Comparison of ENCODE assay signal across 29 mouse cellular contexts in the genomic region with DNA sequence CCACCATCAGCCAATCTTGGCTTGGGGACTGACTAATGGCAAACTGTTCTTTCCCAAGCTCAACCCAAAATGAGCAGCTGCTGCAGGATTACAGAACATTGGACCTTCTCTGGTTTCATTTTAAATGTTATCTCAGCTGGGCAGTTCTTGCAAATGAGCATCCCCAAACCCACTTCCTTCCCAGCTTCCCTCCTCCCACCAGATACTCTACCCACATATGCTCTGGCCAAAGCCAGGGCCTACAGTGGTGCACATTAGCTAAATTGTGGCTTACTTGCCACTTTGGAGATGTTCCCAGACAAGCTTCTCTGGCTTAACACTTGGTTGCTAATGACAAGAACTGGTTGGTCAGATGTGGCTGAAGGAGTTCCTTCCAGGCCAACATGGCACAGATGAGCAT.
A peak's percentile ranks its signal among the peaks of the same experiment; 100 is the strongest.
DNase-seq lines count a peak whose midpoint lies in the region; ATAC-seq and TF ChIP-seq lines count a peak whose summit lies in the region.
"Had no signal": no experiment of that assay in that cellular context is flagged by ENCODE, and none has a peak within 500 bp of the region (broad histone marks: within the 10 kb centered on the region; RNA-seq: fewer than 3 reads in every experiment).

No protein-coding gene starts in this region.

- H3K27ac ChIP-seq in hindbrain, postnatal 0 days: no peak overlapping the region
- H3K27ac ChIP-seq in hindbrain, embryonic 10.5 days: no peak overlapping the region
- no peak overlapping the region for H3K27ac ChIP-seq in midbrain, postnatal 0 days (ENCODE audit: low read depth, low read length)
- no peak overlapping the region for H3K27ac ChIP-seq in midbrain, embryonic 13.5 days
- H3K27ac ChIP-seq: hindbrain, embryonic 14.5 days; kidney, embryonic 15.5 days; liver, embryonic 12.5 days; midbrain, embryonic 15.5 days; stomach, embryonic 15.5 days had no signal

- H3K4me2 ChIP-seq in hindbrain, postnatal 0 days (ENCODE audit: low read depth, low read length): no peak overlapping the region
- no peak overlapping the region for H3K4me2 ChIP-seq in midbrain, postnatal 0 days (ENCODE audit: low read depth, low read length, poor library complexity, severe bottlenecking)
- H3K4me2 ChIP-seq in midbrain, embryonic 13.5 days (replicated peaks): no peak overlapping the region
- H3K4me2 ChIP-seq: heart, embryonic 11.5 days; hindbrain, embryonic 14.5 days; kidney, embryonic 15.5 days; liver, embryonic 12.5 days; midbrain, embryonic 15.5 days; stomach, embryonic 15.5 days had no signal

- no peak overlapping the region for H3K4me3 ChIP-seq in hindbrain, postnatal 0 days (ENCODE audit: low read length)
- no peak overlapping the region for H3K4me3 ChIP-seq in hindbrain, embryonic 10.5 days
- no peak overlapping the region for H3K4me3 ChIP-seq in midbrain, postnatal 0 days (ENCODE audit: low read depth, low read length)
- H3K4me3 ChIP-seq in midbrain, embryonic 13.5 days (replicated peaks): no peak overlapping the region
- H3K4me3 ChIP-seq: kidney, embryonic 15.5 days; liver, embryonic 12.5 days; midbrain, embryonic 15.5 days; stomach, embryonic 15.5 days had no signal

- H3K27me3 ChIP-seq in hindbrain, postnatal 0 days (ENCODE audit: insufficient read depth, low read length): no peaks in the 10 kb centered on the region
- H3K27me3 ChIP-seq in hindbrain, embryonic 10.5 days (ENCODE audit: insufficient read depth, poor library complexity, severe bottlenecking): no peaks in the 10 kb centered on the region
- no peaks in the 10 kb centered on the region for H3K27me3 ChIP-seq in midbrain, postnatal 0 days (ENCODE audit: insufficient read depth, low read length)
- no peaks in the 10 kb centered on the region for H3K27me3 ChIP-seq in midbrain, embryonic 13.5 days
- H3K27me3 ChIP-seq: kidney, embryonic 15.5 days; liver, embryonic 12.5 days; midbrain, embryonic 15.5 days; stomach, embryonic 15.5 days had no signal

- TF ChIP-seq CTCF in hindbrain, postnatal 0 days (IDR thresholded peaks at IDR 0.05; ENCODE audit: low read depth): no peak
- no peak for TF ChIP-seq CTCF in midbrain, postnatal 0 days (IDR thresholded peaks at IDR 0.05)

- H3K4me1 ChIP-seq in hindbrain, postnatal 0 days (ENCODE audit: insufficient read depth, low read length): no peaks in the 10 kb centered on the region
- no peaks in the 10 kb centered on the region for H3K4me1 ChIP-seq in hindbrain, embryonic 10.5 days (replicated peaks)
- H3K4me1 ChIP-seq in midbrain, postnatal 0 days (ENCODE audit: insufficient read depth, low read length): no peaks in the 10 kb centered on the region
- no peaks in the 10 kb centered on the region for H3K4me1 ChIP-seq in midbrain, embryonic 13.5 days (replicated peaks)
- H3K4me1 ChIP-seq: kidney, embryonic 15.5 days; liver, embryonic 12.5 days; midbrain, embryonic 15.5 days; stomach, embryonic 15.5 days had no signal

- H3K9ac ChIP-seq in hindbrain, postnatal 0 days (replicated peaks; ENCODE audit: low read length): no peak overlapping the region
- no peak overlapping the region for H3K9ac ChIP-seq in midbrain, postnatal 0 days (replicated peaks; ENCODE audit: low read length, poor library complexity, severe bottlenecking)
- no peak overlapping the region for H3K9ac ChIP-seq in midbrain, embryonic 13.5 days (replicated peaks)
- H3K9ac ChIP-seq: hindbrain, embryonic 14.5 days; kidney, embryonic 15.5 days; liver, embryonic 12.5 days; liver, postnatal 0 days; midbrain, embryonic 15.5 days; stomach, embryonic 15.5 days had no signal

- no peaks in the 10 kb centered on the region for H3K9me3 ChIP-seq in hindbrain, postnatal 0 days (ENCODE audit: low read length)
- no peaks in the 10 kb centered on the region for H3K9me3 ChIP-seq in hindbrain, embryonic 10.5 days
- H3K9me3 ChIP-seq in midbrain, postnatal 0 days (ENCODE audit: low read length): no peaks in the 10 kb centered on the region
- no peaks in the 10 kb centered on the region for H3K9me3 ChIP-seq in midbrain, embryonic 13.5 days
- H3K9me3 ChIP-seq: kidney, embryonic 15.5 days; liver, embryonic 12.5 days; midbrain, embryonic 15.5 days; stomach, embryonic 15.5 days had no signal

- no peak; the same call in 1 of the 2 replicates for ATAC-seq in hindbrain, postnatal 0 days
- no peak for ATAC-seq in midbrain, postnatal 0 days (ENCODE audit: low FRiP score)
- no peak for ATAC-seq in midbrain, embryonic 13.5 days
- peak; percentile 77 for ATAC-seq in granulocyte monocyte progenitor cell, adult 5-6 weeks (replicated peaks; ENCODE audit: poor library complexity, severe bottlenecking)
- ATAC-seq: activated CD4-positive, CD25-positive, alpha-beta regulatory T cell, adult 4 months; forebrain, embryonic 14.5 days; inflammation-experienced regulatory T-cells, adult 6 months; liver, embryonic 12.5 days; liver, postnatal 0 days; midbrain, embryonic 15.5 days had no signal

- DNase-seq in hindbrain, postnatal 0 days (ENCODE audit: low spot score): peak; percentile 35
- no peak for DNase-seq in hindbrain, embryonic 10.5 days (ENCODE audit: low spot score)
- DNase-seq in midbrain, postnatal 0 days (ENCODE audit: low spot score): peak; percentile 28
- no peak for DNase-seq in spleen, postnatal 10 days (ENCODE audit: low spot score in 2 of 2)
- no peak for DNase-seq in kidney, adult 8-10 months
- DNase-seq: adrenal gland, adult 2 months; adrenal gland, postnatal 36 days; B cell, adult 2 months; cerebellum, adult 8-10 months; gastrocnemius, postnatal 25 days; heart, adult 18-20 months; heart, postnatal 36 days; kidney, adult 11 months; kidney, postnatal 25 days; liver, postnatal 0 days; lung, postnatal 4 days; right cerebral cortex, adult 18-20 months; right cerebral cortex, postnatal 4 days had no signal

- no peaks in the 10 kb centered on the region for H3K36me3 ChIP-seq in hindbrain, postnatal 0 days (ENCODE audit: insufficient read depth, low read length)
- H3K36me3 ChIP-seq in hindbrain, embryonic 10.5 days: no peaks in the 10 kb centered on the region
- H3K36me3 ChIP-seq in midbrain, postnatal 0 days (ENCODE audit: insufficient read depth, low read length): no peaks in the 10 kb centered on the region
- no peaks in the 10 kb centered on the region for H3K36me3 ChIP-seq in midbrain, embryonic 13.5 days
- H3K36me3 ChIP-seq: kidney, embryonic 15.5 days; liver, embryonic 12.5 days; midbrain, embryonic 15.5 days; stomach, embryonic 15.5 days had no signal

Comparison
In these comparisons a context has a peak if more than half of its experiments do, and no peak if none do; other contexts are left out.
1. DNase-seq: peak in hindbrain, postnatal 0 days (single experiment) and midbrain, postnatal 0 days (single experiment); none in hindbrain, embryonic 10.5 days (single experiment), spleen, postnatal 10 days (0 of 2) and kidney, adult 8-10 months (0 of 2).